Mouse (Mus musculus) lung, adult 2 months (tissue): ENCODE results near the gene Tmem53. TPM values are rescaled to one million over a fixed set of nuclear protein-coding genes. Genes with fewer than 3 reads are reported as not detected.
A peak's percentile ranks its signal among the peaks of the same experiment; 100 is the strongest.

Experiments
- DNase-seq: peaks from one replicate; pipeline ENCODE4 v3.0.0; 2022
- H3K4me1 ChIP-seq: fragments of 200-500 bp; 2 replicates; pipeline ENCODE4 v1.6.1; 2011; ENCODE audit warnings: low read length; ENCODE audit not compliant: control insufficient read depth, insufficient read depth
- H3K4me3 ChIP-seq: fragments of 200-500 bp; replicated peaks from 2 replicates; pipeline ENCODE3; 2011; ENCODE audit warnings: low read depth, mild to moderate bottlenecking, control low read depth, low read length; ENCODE audit errors: extremely low read depth
- CTCF ChIP-seq: fragments of 200-500 bp; IDR thresholded peaks from 2 replicates; pipeline ENCODE4 v1.5.1; 2011; ENCODE audit warnings: mild to moderate bottlenecking, low read length, control low read depth; ENCODE audit not compliant: insufficient read depth
- POLR2A ChIP-seq: fragments of 200-500 bp; IDR thresholded peaks from 2 replicates; pipeline ENCODE4 v1.6.1; 2011; ENCODE audit warnings: low read depth, mild to moderate bottlenecking, control low read depth, low read length, borderline replicate concordance; ENCODE audit errors: extremely low read depth
- WGBS: fragments of 180-500 bp; shearing (Covaris S2); methylation state at CpG from one replicate; pipeline ENCODE4 v1.1.7; 2018; 5-methylcytosine and 5-hydroxymethylcytosine counted together
- polyA plus RNA-seq: library from polyadenylated mRNA; depleted of rRNA; stranded (reverse); fragments of >200 nt; gene quantifications from 2 replicates; pipeline ENCODE4 v1.2.3, GENCODE M21; 2012; rRNA removed

Tmem53 gene
- polyA plus RNA-seq, result 21.7 and 24.1 TPM in 2 replicates

DNA sequence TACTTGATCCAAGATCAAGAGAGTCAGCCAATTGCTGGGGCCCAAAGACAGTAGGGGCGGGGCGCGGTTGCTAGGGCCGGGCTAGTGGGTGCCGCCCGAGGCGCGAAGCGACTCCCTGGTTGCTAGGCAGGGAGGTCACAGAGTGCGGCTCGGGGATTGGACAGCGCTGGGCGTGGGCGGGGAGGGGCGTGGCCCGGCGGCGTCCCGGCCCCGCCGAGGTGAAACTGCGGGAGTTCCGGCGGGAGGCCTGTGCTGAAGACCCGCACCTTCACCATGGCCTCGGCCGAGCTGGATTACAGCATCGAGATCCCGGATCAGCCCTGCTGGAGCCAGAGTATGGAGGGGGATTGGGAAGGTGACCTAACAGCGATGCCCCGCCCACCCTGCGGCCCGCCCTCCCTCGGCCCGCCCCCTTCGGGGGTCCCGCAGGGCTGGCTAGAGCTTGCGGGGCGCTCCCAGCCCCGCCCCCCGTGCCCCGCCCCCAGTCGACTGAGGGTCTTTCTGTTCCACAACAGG, at the start of gene Tmem53, which contains the start of gene Armh1:
Gene Tmem53 (plus strand): TSS at position 151 of the 516 bp plus-strand sequence.
Gene Armh1 (minus strand): TSS at position 325 of the 516 bp plus-strand sequence.
- 1% methylated on average over 43 of the region's 43 CpGs for WGBS
- TF ChIP-seq CTCF (no peak), POLR2A (peak; percentile 59; the same call in 1 of the 2 replicates)

GRCm38 (mm10) chr4:117202046-117202991, 49.4 kb upstream of the Tmem53 start:
- Histone ChIP-seq H3K4me3 (peak overlapping the region; percentile 50), H3K4me1 (no peaks in the 10 kb centered on the region; the same call in 1 of the 2 replicates)

More for the DNA sequence above, at the start of gene Tmem53, which contains the start of gene Armh1:
- peak; percentile 86 for DNase-seq
- Histone ChIP-seq H3K4me1 (peaks cover 5% of the 10 kb centered on the region; the same call in 1 of the 2 replicates), H3K4me3 (peak within 1 kb of the TSS; percentile 95)

GRCm38 (mm10) chr4:117202992-117203354, 48.8 kb upstream of the Tmem53 start:
- H3K4me1 ChIP-seq, result no peaks in the 10 kb centered on the region; the same call in 1 of the 2 replicates
- no peak for TF ChIP-seq CTCF
- TF ChIP-seq POLR2A, result no peak
- DNase-seq, result no peak
- no peak overlapping the region for H3K4me3 ChIP-seq
- 49% methylated on average over 4 of the region's 4 CpGs for WGBS

More at GRCm38 (mm10) chr4:117202046-117202991, 49.4 kb upstream of the Tmem53 start:
- WGBS, result under 1% methylated on average over 25 of the region's 25 CpGs
- TF ChIP-seq CTCF, result peak; percentile 11; the same call in 1 of the 2 replicates
- TF ChIP-seq POLR2A, result peak; percentile 57; the same call in 1 of the 2 replicates
- DNase-seq, result no peak

- TF ChIP-seq CTCF, result no peak
- no peak for TF ChIP-seq POLR2A
- Histone ChIP-seq H3K4me3 (no peak overlapping the region), H3K4me1 (no peaks in the 10 kb centered on the region)
- no peak for DNase-seq
- WGBS, result 73% methylated on average over 6 of the region's 6 CpGs
These were observed 42.2 kb upstream of the Tmem53 start for GRCm38 (mm10) chr4:117209592-117209991.

DNA sequence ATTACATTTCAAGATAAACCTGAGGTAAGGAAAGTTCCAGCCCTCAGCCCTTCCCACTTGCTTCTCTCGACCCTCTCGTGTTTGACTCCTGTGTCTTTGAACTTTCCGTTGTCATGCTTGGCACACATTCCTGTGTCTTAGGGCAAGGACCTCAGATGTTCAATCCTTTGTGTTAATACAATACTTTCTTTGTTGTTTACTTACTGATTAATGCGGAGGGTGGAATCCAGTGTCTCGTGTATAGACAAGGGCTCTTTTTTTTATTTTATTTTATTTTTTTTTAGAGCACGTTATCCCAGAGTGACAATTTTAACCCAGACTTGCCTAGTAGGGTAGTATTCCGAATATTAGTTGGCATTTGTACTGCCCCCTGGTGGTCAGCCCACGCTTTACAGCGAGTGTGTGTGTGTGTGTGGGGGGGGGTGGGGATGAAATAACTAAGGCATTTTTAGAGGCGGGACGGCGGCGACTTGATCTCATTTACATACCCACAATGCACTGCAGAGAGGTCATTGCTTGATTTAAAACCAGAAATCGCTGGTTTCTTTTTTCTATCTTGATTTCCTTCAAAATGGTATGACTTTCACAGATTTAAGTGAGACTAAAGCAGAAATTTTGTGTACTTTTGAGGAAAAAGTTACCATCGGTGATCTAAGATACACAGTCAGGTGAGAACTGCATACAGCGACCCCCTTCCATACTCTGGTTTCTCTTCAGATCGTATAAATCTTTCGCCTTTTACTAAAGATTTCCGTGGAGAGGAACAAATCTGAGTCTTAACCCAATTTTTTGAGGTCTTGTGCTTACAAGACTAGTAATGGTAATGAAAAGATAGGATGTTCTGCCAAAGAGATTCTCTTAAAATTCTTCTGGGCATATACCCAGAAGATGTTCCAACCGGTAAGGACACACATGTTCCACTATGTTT, 41.3 kb upstream of the Tmem53 start:
- H3K4me1 ChIP-seq, result no peaks in the 10 kb centered on the region
- WGBS, result 5% methylated on average over 20 of the region's 20 CpGs
- peak; percentile 71 for DNase-seq
- TF ChIP-seq POLR2A (no peak), CTCF (peak; percentile 62)
- peak overlapping the region; percentile 49 for H3K4me3 ChIP-seq

GRCm38 (mm10) chr4:117214250-117214649, 37.5 kb upstream of the Tmem53 start:
- no peak overlapping the region for H3K4me3 ChIP-seq
- DNase-seq, result no peak
- no peaks in the 10 kb centered on the region; the same call in 1 of the 2 replicates for H3K4me1 ChIP-seq
- no peak for TF ChIP-seq POLR2A
- TF ChIP-seq CTCF, result no peak
- WGBS, result 89% methylated on average over 6 of the region's 6 CpGs

GRCm38 (mm10) chr4:117217029-117217428, 34.7 kb upstream of the Tmem53 start:
- DNase-seq, result no peak
- no peaks in the 10 kb centered on the region; the same call in 1 of the 2 replicates for H3K4me1 ChIP-seq
- TF ChIP-seq CTCF (no peak), POLR2A (no peak)
- H3K4me3 ChIP-seq, result no peak overlapping the region
- 38% methylated on average over 5 of the region's 5 CpGs for WGBS

DNA sequence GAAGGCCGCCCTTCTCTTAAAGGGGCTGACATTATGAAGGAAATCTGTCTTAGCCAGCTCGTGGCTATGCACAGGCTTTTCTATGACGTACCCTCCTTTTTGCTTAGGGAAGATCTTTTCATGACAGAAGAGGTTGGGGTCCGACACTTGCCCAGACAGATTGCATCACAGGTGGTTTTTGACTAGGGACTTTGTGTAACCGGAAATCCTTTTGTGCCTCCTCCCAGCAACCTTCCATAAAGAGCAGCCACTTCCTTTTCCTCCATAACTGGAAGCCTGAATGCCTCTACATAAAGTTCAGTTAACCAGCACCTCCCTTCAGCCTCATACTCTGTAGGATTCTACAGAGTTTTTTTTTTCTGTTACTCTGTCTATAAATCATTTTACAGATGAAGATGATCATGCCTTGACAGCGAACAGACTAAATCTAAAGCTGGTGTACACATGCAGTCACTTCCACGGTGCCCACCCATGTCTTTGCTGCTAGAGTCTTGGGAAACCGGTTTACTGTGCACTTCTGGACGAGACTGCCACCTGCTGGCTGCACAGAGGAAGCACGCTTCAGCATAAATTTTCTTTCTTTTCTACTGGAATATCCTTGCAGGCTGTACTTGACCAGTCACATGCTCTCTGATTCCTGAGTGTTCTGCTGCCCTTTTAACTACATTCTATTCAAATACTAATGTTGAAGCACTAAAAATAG, 33.1 kb upstream of the Tmem53 start:
- Histone ChIP-seq H3K4me1 (no peaks in the 10 kb centered on the region; the same call in 1 of the 2 replicates), H3K4me3 (no peak overlapping the region)
- peak; percentile 53 for DNase-seq
- WGBS, result 21% methylated on average over 10 of the region's 10 CpGs
- TF ChIP-seq POLR2A, result no peak
- TF ChIP-seq CTCF, result peak; percentile 96
